21 mouse cellular contexts compared by ENCODE assay signal in the genomic region with DNA sequence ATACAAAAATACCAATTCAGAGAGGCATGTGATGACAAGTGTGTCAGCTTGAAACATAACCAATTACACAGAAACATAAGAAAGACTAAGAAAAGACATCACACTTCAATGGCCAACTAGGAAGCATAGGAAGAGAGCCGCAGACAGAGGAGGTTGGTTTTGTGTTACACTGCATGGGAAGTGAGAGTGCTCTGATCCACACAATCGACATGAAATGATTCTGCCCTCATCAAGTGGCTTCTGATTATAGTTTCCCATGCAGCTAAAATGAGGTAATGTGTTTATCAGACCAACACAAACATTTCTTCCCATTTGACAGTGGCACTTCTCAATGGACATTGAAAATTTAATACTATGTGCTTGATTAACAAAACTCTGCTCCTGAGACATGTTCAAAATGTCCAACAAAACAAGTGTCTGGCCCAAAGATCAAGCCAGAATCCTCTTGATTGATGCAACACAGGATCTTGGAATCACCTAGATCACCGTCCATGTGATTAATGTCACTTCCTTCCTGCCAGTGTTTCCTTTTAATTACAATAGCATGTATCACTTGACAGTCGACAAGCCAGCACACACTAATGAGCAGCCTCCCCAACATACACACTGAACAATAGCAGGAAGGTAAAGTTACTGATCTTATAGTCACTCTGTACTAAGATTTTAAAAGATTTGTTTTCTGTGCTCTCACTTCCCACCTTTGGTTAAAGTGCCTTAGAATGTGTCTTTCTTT.
DNase-seq lines count a peak whose midpoint lies in the region; ATAC-seq and TF ChIP-seq lines count a peak whose summit lies in the region.
"Had no signal": no experiment of that assay in that cellular context is flagged by ENCODE, and none has a peak within 500 bp of the region (broad histone marks: within the 10 kb centered on the region; RNA-seq: fewer than 3 reads in every experiment).

No protein-coding gene starts in this region.

- H3K4me3 ChIP-seq in forebrain, postnatal 0 days (ENCODE audit: low read depth, low read length): no peak overlapping the region
- no peak overlapping the region for H3K4me3 ChIP-seq in forebrain, embryonic 12.5 days (replicated peaks)
- no peak overlapping the region for H3K4me3 ChIP-seq in kidney, postnatal 0 days (replicated peaks; ENCODE audit: low read depth, low read length)
- H3K4me3 ChIP-seq in lung, embryonic 16.5 days (ENCODE audit: low read length): no peak overlapping the region
- H3K4me3 ChIP-seq: embryonic facial prominence, embryonic 10.5 days; heart, embryonic 12.5 days; hindbrain, embryonic 15.5 days had no signal

- 73% methylated on average over 4 of the region's 4 CpGs for WGBS in forebrain, postnatal 0 days
- WGBS in forebrain, embryonic 12.5 days: 76% methylated on average over 4 of the region's 4 CpGs
- 22% methylated on average over 4 of the region's 4 CpGs for WGBS in kidney, postnatal 0 days
- 52% methylated on average over 4 of the region's 4 CpGs for WGBS in lung, embryonic 16.5 days

- intact Hi-C loops in heart, postnatal 10 days (cut with DNase I): no loop called here
- intact Hi-C loops in heart, postnatal 25 days (cut with DNase I): no loop called here

- H3K27me3 ChIP-seq in forebrain, postnatal 0 days (ENCODE audit: insufficient read depth, low read length): no peaks in the 10 kb centered on the region
- no peaks in the 10 kb centered on the region for H3K27me3 ChIP-seq in forebrain, embryonic 12.5 days
- no peaks in the 10 kb centered on the region for H3K27me3 ChIP-seq in kidney, postnatal 0 days (ENCODE audit: insufficient read depth, low read length)
- H3K27me3 ChIP-seq in lung, embryonic 16.5 days (ENCODE audit: control insufficient read depth, insufficient read depth, low read depth, low read length): no peaks in the 10 kb centered on the region
- H3K27me3 ChIP-seq: heart, embryonic 12.5 days; hindbrain, embryonic 15.5 days had no signal

- H3K9ac ChIP-seq in forebrain, postnatal 0 days: no peak overlapping the region
- no peak overlapping the region for H3K9ac ChIP-seq in forebrain, embryonic 12.5 days
- H3K9ac ChIP-seq in kidney, postnatal 0 days (ENCODE audit: low read depth, low read length): no peak overlapping the region
- no peak overlapping the region for H3K9ac ChIP-seq in lung, embryonic 16.5 days (ENCODE audit: low read length)
- H3K9ac ChIP-seq: heart, embryonic 12.5 days; hindbrain, embryonic 15.5 days had no signal

- ATAC-seq in forebrain, postnatal 0 days: peak; percentile 36; the same call in 1 of the 2 replicates
- ATAC-seq in forebrain, embryonic 12.5 days (ENCODE audit: low FRiP score): no peak
- ATAC-seq in kidney, postnatal 0 days (replicated peaks; ENCODE audit: low FRiP score, low read depth): peak; percentile 54; the same call in 1 of the 2 replicates
- ATAC-seq in lung, embryonic 16.5 days (ENCODE audit: low read depth): peak; percentile 70
- ATAC-seq: CD4-positive, CD25-positive, alpha-beta regulatory T cell, adult 4 months had no signal

- TF ChIP-seq CTCF in forebrain, postnatal 0 days (IDR thresholded peaks at IDR 0.05; ENCODE audit: low read depth): no peak
- no peak for TF ChIP-seq CTCF in kidney, postnatal 0 days (IDR thresholded peaks at IDR 0.05; ENCODE audit: low read depth)

- H3K9me3 ChIP-seq in forebrain, postnatal 0 days (ENCODE audit: low read length): no peaks in the 10 kb centered on the region
- H3K9me3 ChIP-seq in forebrain, embryonic 12.5 days: no peaks in the 10 kb centered on the region
- H3K9me3 ChIP-seq in kidney, postnatal 0 days (replicated peaks; ENCODE audit: low read length): no peaks in the 10 kb centered on the region
- H3K9me3 ChIP-seq in lung, embryonic 16.5 days (ENCODE audit: control insufficient read depth, low read length): no peaks in the 10 kb centered on the region
- H3K9me3 ChIP-seq: embryonic facial prominence, embryonic 10.5 days; G1E; heart, embryonic 12.5 days; hindbrain, embryonic 15.5 days had no signal

- no peak for DNase-seq in forebrain, postnatal 0 days
- peak; percentile 2 to 4 for DNase-seq in heart, postnatal 10 days
- no peak for DNase-seq in heart, postnatal 25 days (ENCODE audit: low spot score)
- peak; percentile 51 for DNase-seq in kidney, postnatal 0 days (ENCODE audit: low spot score)
- DNase-seq in kidney, adult 9 months: no peak
- DNase-seq in lung, postnatal 36 days: no peak
- DNase-seq: adrenal gland, adult 8-10 months; adrenal gland, postnatal 36 days; B cell, adult 2 months; cerebellum, adult 2 months; cerebellum, postnatal 10 days; gastrocnemius, postnatal 36 days; heart, adult 11 months; heart, postnatal 14 days had no signal

- no peak overlapping the region for H3K4me2 ChIP-seq in forebrain, postnatal 0 days (ENCODE audit: low read depth)
- H3K4me2 ChIP-seq in forebrain, embryonic 12.5 days: no peak overlapping the region
- no peak overlapping the region for H3K4me2 ChIP-seq in kidney, postnatal 0 days (ENCODE audit: low read length)
- H3K4me2 ChIP-seq in lung, embryonic 16.5 days (ENCODE audit: low read depth, low read length): no peak overlapping the region
- H3K4me2 ChIP-seq: heart, embryonic 12.5 days; hindbrain, embryonic 15.5 days had no signal

- no peaks in the 10 kb centered on the region for H3K36me3 ChIP-seq in forebrain, postnatal 0 days (ENCODE audit: insufficient read depth)
- no peaks in the 10 kb centered on the region for H3K36me3 ChIP-seq in forebrain, embryonic 12.5 days (replicated peaks)
- no peaks in the 10 kb centered on the region for H3K36me3 ChIP-seq in kidney, postnatal 0 days (ENCODE audit: insufficient read depth, low read length)
- H3K36me3 ChIP-seq in lung, embryonic 16.5 days (ENCODE audit: control insufficient read depth, insufficient read depth, low read length): no peaks in the 10 kb centered on the region
- H3K36me3 ChIP-seq: embryonic facial prominence, embryonic 10.5 days; G1E; heart, embryonic 12.5 days; hindbrain, embryonic 15.5 days had no signal

- no peak overlapping the region for H3K27ac ChIP-seq in forebrain, postnatal 0 days (ENCODE audit: low read depth, low read length)
- no peak overlapping the region for H3K27ac ChIP-seq in forebrain, embryonic 12.5 days
- H3K27ac ChIP-seq in kidney, postnatal 0 days: no peak overlapping the region
- H3K27ac ChIP-seq in lung, embryonic 16.5 days (ENCODE audit: low read length): peak overlapping the region; percentile 52
- H3K27ac ChIP-seq: embryonic facial prominence, embryonic 10.5 days; hindbrain, embryonic 15.5 days had no signal

- H3K4me1 ChIP-seq in forebrain, postnatal 0 days (ENCODE audit: insufficient read depth): no peaks in the 10 kb centered on the region
- no peaks in the 10 kb centered on the region for H3K4me1 ChIP-seq in forebrain, embryonic 12.5 days
- no peaks in the 10 kb centered on the region for H3K4me1 ChIP-seq in kidney, postnatal 0 days (replicated peaks; ENCODE audit: insufficient read depth, low read length)
- no peaks in the 10 kb centered on the region for H3K4me1 ChIP-seq in lung, embryonic 16.5 days (replicated peaks; ENCODE audit: control insufficient read depth, insufficient read depth, low read length)
- H3K4me1 ChIP-seq: embryonic facial prominence, embryonic 10.5 days; heart, embryonic 12.5 days; hindbrain, embryonic 15.5 days had no signal

Comparison
In these comparisons a context has a peak if more than half of its experiments do, and no peak if none do; other contexts are left out.
1. DNase-seq: peak in heart, postnatal 10 days (2 of 2) and kidney, postnatal 0 days (single experiment); none in forebrain, postnatal 0 days (single experiment), heart, postnatal 25 days (single experiment), kidney, adult 9 months (single experiment) and lung, postnatal 36 days (single experiment).